Comparison of ENCODE assay signal across 10 mouse cellular contexts in genomic region chr1:165119760-165120159, GRCm38 (mm10). TPM values are rescaled to one million over a fixed set of nuclear protein-coding genes. Genes with fewer than 3 reads are reported as not detected.
A peak's percentile ranks its signal among the peaks of the same experiment; 100 is the strongest.
DNase-seq lines count a peak whose midpoint lies in the region; ATAC-seq and TF ChIP-seq lines count a peak whose summit lies in the region.
"Had no signal": no experiment of that assay in that cellular context is flagged by ENCODE, and none has a peak within 500 bp of the region (broad histone marks: within the 10 kb centered on the region; RNA-seq: fewer than 3 reads in every experiment).

No protein-coding gene starts in this region.

- no peaks in the 10 kb centered on the region for H3K9me3 ChIP-seq in kidney, embryonic 14.5 days (ENCODE audit: control insufficient read depth, low read length)
- no peaks in the 10 kb centered on the region for H3K9me3 ChIP-seq in forebrain, postnatal 0 days (ENCODE audit: low read length)
- H3K9me3 ChIP-seq in limb, embryonic 15.5 days, result no peaks in the 10 kb centered on the region

- H3K27ac ChIP-seq in kidney, embryonic 14.5 days (ENCODE audit: low read depth, low read length), result no peak overlapping the region
- H3K27ac ChIP-seq in forebrain, postnatal 0 days (ENCODE audit: low read depth, low read length), result no peak overlapping the region
- no peak overlapping the region for H3K27ac ChIP-seq in limb, embryonic 15.5 days

- 23% methylated on average over 9 of the region's 9 CpGs for WGBS in kidney, embryonic 14.5 days
- 10% methylated on average over 9 of the region's 9 CpGs for WGBS in forebrain, postnatal 0 days
- 14% methylated on average over 9 of the region's 9 CpGs for WGBS in limb, embryonic 15.5 days

- H3K36me3 ChIP-seq in kidney, embryonic 14.5 days (ENCODE audit: control insufficient read depth, insufficient read depth, low read length), result no peaks in the 10 kb centered on the region
- H3K36me3 ChIP-seq in forebrain, postnatal 0 days (ENCODE audit: insufficient read depth), result no peaks in the 10 kb centered on the region
- no peaks in the 10 kb centered on the region for H3K36me3 ChIP-seq in limb, embryonic 15.5 days

- H3K9ac ChIP-seq in kidney, embryonic 14.5 days (ENCODE audit: low read depth, low read length), result no peak overlapping the region
- H3K9ac ChIP-seq in forebrain, postnatal 0 days, result no peak overlapping the region
- no peak overlapping the region for H3K9ac ChIP-seq in limb, embryonic 15.5 days

- TF ChIP-seq POLR2A in brain, embryonic 14.5 days (IDR thresholded peaks at IDR 0.05; ENCODE audit: borderline replicate concordance, extremely low read depth, insufficient read depth, insufficient read length, poor library complexity, severe bottlenecking), result no peak

- H3K4me2 ChIP-seq in kidney, embryonic 14.5 days (replicated peaks; ENCODE audit: low read depth, low read length), result peak overlapping the region; percentile 17; the same call in 1 of the 2 replicates
- peak overlapping the region; percentile 21 for H3K4me2 ChIP-seq in forebrain, postnatal 0 days (ENCODE audit: low read depth)
- peak overlapping the region; percentile 27; the same call in 1 of the 2 replicates for H3K4me2 ChIP-seq in limb, embryonic 15.5 days

- no peak for TF ChIP-seq CTCF in brain, embryonic 14.5 days (IDR thresholded peaks at IDR 0.05; ENCODE audit: borderline replicate concordance, extremely low read depth, insufficient read depth, insufficient read length)
- TF ChIP-seq CTCF in forebrain, postnatal 0 days (IDR thresholded peaks at IDR 0.05; ENCODE audit: low read depth), result no peak

- peak; percentile 28; the same call in 1 of the 2 replicates for ATAC-seq in kidney, embryonic 14.5 days (ENCODE audit: low FRiP score, low TSS enrichment)
- ATAC-seq in forebrain, postnatal 0 days, result peak; percentile 17; the same call in 1 of the 2 replicates
- ATAC-seq in limb, embryonic 15.5 days (ENCODE audit: insufficient number of reproducible peaks, low FRiP score, low TSS enrichment, low read depth), result no peak
- no peak for ATAC-seq in megakaryocyte-erythroid progenitor cell, adult 5-6 weeks (replicated peaks; ENCODE audit: low FRiP score, low TSS enrichment, poor library complexity, severe bottlenecking)

- no peak for DNase-seq in kidney, adult 9 months
- DNase-seq in brain, embryonic 14.5 days (ENCODE audit: low read depth), result peak; percentile 36
- DNase-seq in forebrain, postnatal 0 days, result no peak
- DNase-seq in urinary bladder, postnatal 10 days (ENCODE audit: low spot score), result no peak
- no peak for DNase-seq in gastrocnemius, postnatal 4 days (ENCODE audit: low spot score in 2 of 2)

- H3K27me3 ChIP-seq in kidney, embryonic 14.5 days (ENCODE audit: control insufficient read depth, insufficient read depth, low read length), result no peaks in the 10 kb centered on the region
- no peaks in the 10 kb centered on the region for H3K27me3 ChIP-seq in forebrain, postnatal 0 days (ENCODE audit: insufficient read depth, low read length)
- H3K27me3 ChIP-seq in limb, embryonic 15.5 days, result 0 out of 2 replicates have a peak, but pooled peaks cover 5% of the 10 kb centered on the region

- peaks cover 11% of the 10 kb centered on the region; the same call in 1 of the 2 replicates for H3K4me1 ChIP-seq in kidney, embryonic 14.5 days (ENCODE audit: control insufficient read depth, insufficient read depth, low read length)
- peaks cover 3% of the 10 kb centered on the region; the same call in 1 of the 2 replicates for H3K4me1 ChIP-seq in forebrain, postnatal 0 days (ENCODE audit: insufficient read depth)
- peaks cover 5% of the 10 kb centered on the region; the same call in 1 of the 2 replicates for H3K4me1 ChIP-seq in limb, embryonic 15.5 days

- no peak overlapping the region for H3K4me3 ChIP-seq in kidney, embryonic 14.5 days (ENCODE audit: low read length)
- H3K4me3 ChIP-seq in forebrain, postnatal 0 days (ENCODE audit: low read depth, low read length), result no peak overlapping the region
- no peak overlapping the region for H3K4me3 ChIP-seq in limb, embryonic 15.5 days
- H3K4me3 ChIP-seq: erythroblast, embryonic 14.5 days had no signal

RNA-seq across cellular contexts. Expression of gene Tbx19, which starts 40.8 kb away (rescaled TPM):
- not detected in 2 replicates for polyA plus RNA-seq in kidney, embryonic 14.5 days (2014; fragmentation: Nextera tagmentation; extraction: Ambion mirVana)
- polyA plus RNA-seq in brain, embryonic 14.5 days (2012; rRNA removed), result 0.10 and 0.18 TPM in 2 replicates
- total RNA-seq in forebrain, postnatal 0 days (2014; rRNA removed), result not detected in 2 replicates
- not detected in 2 replicates for polyA plus RNA-seq in forebrain, postnatal 0 days (2015; fragmentation: Nextera tagmentation; extraction: Ambion mirVana)
- not detected in 2 replicates for polyA plus RNA-seq in limb, embryonic 15.5 days (2015; fragmentation: Nextera tagmentation; extraction: Ambion mirVana)
- under 1 TPM; 0.16 to 0.17 TPM for total RNA-seq in gastrocnemius, postnatal 4 days (2021)
- not detected in 2 replicates for total RNA-seq in megakaryocyte-erythroid progenitor cell, adult 5-6 weeks (2014; fragmentation: Nextera tagmentation)
- not detected in 2 replicates for total RNA-seq in megakaryocyte-erythroid progenitor cell, adult 5-6 weeks (2017)
- total RNA-seq: MEL had no signal

Comparison
In these comparisons a context has a peak if more than half of its experiments do, and no peak if none do; other contexts are left out.
1. ATAC-seq: peak in kidney, embryonic 14.5 days (single experiment) and forebrain, postnatal 0 days (single experiment); none in limb, embryonic 15.5 days (single experiment) and megakaryocyte-erythroid progenitor cell, adult 5-6 weeks (single experiment).
2. Peak in every context shown above with its lines, with median percentiles within 50 percentile points of each other: H3K4me2 ChIP-seq.